Mouse (Mus musculus): ENCODE results near the gene AL607142.1.

GRCm38 (mm10) chr4:120101186-120101585 lies 36.4 kb downstream of the AL607142.1 start:
- TF ChIP-seq CTCF (IDR thresholded peaks at IDR 0.05; ENCODE audit: low read depth, low read length) (no peak), POLR2A (IDR thresholded peaks at IDR 0.05; ENCODE audit: extremely low read depth, insufficient read depth, low read length) (no peak)

Data from liver, adult 2 months (tissue).